Mouse (Mus musculus): ENCODE measurements around the gene Cpne1.

- TF ChIP-seq CTCF (IDR thresholded peaks at IDR 0.05; ENCODE audit: low read depth, low read length) = no peak
- TF ChIP-seq POLR2A (IDR thresholded peaks at IDR 0.05; ENCODE audit: extremely low read depth, insufficient read depth, low read length) = no peak
These were observed 32.6 kb downstream of the Cpne1 start for GRCm38 (mm10) chr2:156079183-156079560.
